Mouse (Mus musculus) MEL (cell line): ENCODE results near the gene Olfr766-ps1.

Experiments used
- CTCF ChIP-seq, 3 experiments: IDR thresholded peaks in 2 of 3; conservative IDR thresholded peaks in 1 of 3; 2 replicates each; pipeline ENCODE4 v1.5.1; 2011 to 2012; ENCODE audit warnings: low read length in 3 of 3, low read depth in 2 of 3, mild to moderate bottlenecking in 2 of 3, improper control_type of control experiment in 1 of 3, inconsistent platforms in 1 of 3, mixed read lengths in 1 of 3, moderate library complexity in 1 of 3; ENCODE audit not compliant: control insufficient read depth in 1 of 3, insufficient read depth in 1 of 3, poor library complexity in 1 of 3, severe bottlenecking in 1 of 3
- EP300 ChIP-seq, 2 experiments: IDR thresholded peaks; 2 replicates each; pipeline ENCODE4 v1.6.1; 2011; ENCODE audit warnings: improper control_type of control experiment in 2 of 2, low read length in 2 of 2, low read depth in 1 of 2, mild to moderate bottlenecking in 1 of 2
- GATA1 ChIP-seq: IDR thresholded peaks from 2 replicates; pipeline ENCODE4 v1.6.1; 2011; ENCODE audit warnings: low read depth, low read length, improper control_type of control experiment
- MAFK ChIP-seq: IDR thresholded peaks from 2 replicates; pipeline ENCODE4 v1.6.1; 2011; ENCODE audit warnings: low read depth, mild to moderate bottlenecking, low read length, improper control_type of control experiment, borderline replicate concordance
- NELFE ChIP-seq: IDR thresholded peaks from 2 replicates; pipeline ENCODE4 v1.6.1; 2011; ENCODE audit warnings: low read depth, low read length, improper control_type of control experiment
- POLR2A ChIP-seq, 2 experiments: IDR thresholded peaks; 2 replicates each; pipeline ENCODE4 v1.6.1; 2011 to 2012; ENCODE audit warnings: low read length in 2 of 2, mild to moderate bottlenecking in 2 of 2, control low read depth in 1 of 2, improper control_type of control experiment in 1 of 2, low read depth in 1 of 2, moderate library complexity in 1 of 2; ENCODE audit not compliant: control insufficient read depth in 1 of 2, insufficient read depth in 1 of 2, poor library complexity in 1 of 2
- RAD21 ChIP-seq: IDR thresholded peaks from 2 replicates; pipeline ENCODE4 v1.6.1; 2011; ENCODE audit warnings: mild to moderate bottlenecking, low read depth, low read length, improper control_type of control experiment
- ZC3H11A ChIP-seq: IDR thresholded peaks from 2 replicates; pipeline ENCODE4 v1.6.1; 2012; ENCODE audit warnings: low read depth, mild to moderate bottlenecking, inconsistent platforms, low read length, improper control_type of control experiment

DNA sequence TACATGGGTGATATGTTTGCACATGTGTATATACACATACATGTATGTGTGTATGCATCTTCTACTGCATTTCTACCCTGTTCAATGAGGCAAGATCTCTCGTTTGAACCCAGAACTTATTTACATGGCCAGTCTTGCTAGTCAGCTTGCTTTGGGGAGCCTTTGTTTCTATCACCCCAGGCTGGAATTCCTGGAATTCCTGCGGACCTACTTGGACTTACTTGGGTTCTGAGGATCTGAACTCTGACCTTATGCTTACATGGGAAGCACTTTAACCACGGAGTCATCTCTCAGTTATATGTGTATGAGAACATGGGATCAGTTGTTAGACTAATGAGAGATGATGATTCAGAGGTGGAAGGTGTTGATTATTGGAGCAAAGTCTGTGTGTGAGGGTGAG, 32.5 kb upstream of the Olfr766-ps1 start:
- no peak for TF ChIP-seq POLR2A (IDR thresholded peaks at IDR 0.05; ENCODE audit: control insufficient read depth in 1 of 2, insufficient read depth in 1 of 2, low read depth in 1 of 2, low read length in 2 of 2, poor library complexity in 1 of 2)
- TF ChIP-seq ZC3H11A, result no peak
- no peak for TF ChIP-seq EP300 (IDR thresholded peaks at IDR 0.05; ENCODE audit: low read depth in 1 of 2, low read length in 2 of 2)
- TF ChIP-seq RAD21, result no peak
- TF ChIP-seq CTCF (IDR thresholded peaks at IDR 0.05 in 2 of 3, conservative IDR thresholded peaks at IDR 0.05 in 1 of 3; ENCODE audit: control insufficient read depth in 1 of 3, insufficient read depth in 1 of 3, low read depth in 2 of 3, low read length in 3 of 3, poor library complexity in 1 of 3, severe bottlenecking in 1 of 3), result no peak
- TF ChIP-seq NELFE, result no peak
- TF ChIP-seq GATA1, result no peak
- no peak for TF ChIP-seq MAFK
